Mouse (Mus musculus): ENCODE results near the gene Atp10a.

GRCm38 (mm10) chr7:58768253-58768652 lies 112.3 kb downstream of the Atp10a start:
- TF ChIP-seq CTCF (IDR thresholded peaks at IDR 0.05; ENCODE audit: low read depth) (no peak), EP300 (IDR thresholded peaks at IDR 0.05; ENCODE audit: low read depth) (no peak)

Data from liver, embryonic 14.5 days (tissue).